Mouse (Mus musculus) B cell, adult 2 months (primary cell): ENCODE data around the gene Minos1.

Experiments
- DNase-seq, 2 experiments: peaks; one replicate each; pipeline ENCODE4 v3.0.0; 2022

Minos1 gene

GRCm38 (mm10) chr4:139057291-139057690, 73.6 kb downstream of the Minos1 start:
- DNase-seq: no peak

DNA sequence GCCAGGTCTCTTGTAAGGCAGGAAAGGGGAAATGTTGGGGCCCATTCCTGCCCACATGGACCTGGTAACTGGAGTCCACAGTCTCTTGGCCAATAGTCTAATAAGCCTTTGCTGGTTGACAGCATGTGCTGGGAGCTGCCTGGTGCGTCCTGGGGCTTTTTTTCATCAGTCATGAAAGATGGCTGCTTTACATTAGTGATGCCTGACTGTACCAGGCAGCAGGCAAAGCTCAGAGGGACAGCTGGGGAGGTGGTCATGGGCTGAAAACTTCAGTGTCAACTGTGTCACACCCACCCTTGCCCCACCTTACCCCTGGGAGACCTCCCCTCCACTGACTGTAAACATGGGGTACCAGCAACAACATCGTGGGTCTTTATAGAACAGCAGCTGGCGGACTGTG, 75.2 kb downstream of the Minos1 start:
- DNase-seq: no peak

GRCm38 (mm10) chr4:139055336-139055735, 75.6 kb downstream of the Minos1 start:
- no peak for DNase-seq

DNA sequence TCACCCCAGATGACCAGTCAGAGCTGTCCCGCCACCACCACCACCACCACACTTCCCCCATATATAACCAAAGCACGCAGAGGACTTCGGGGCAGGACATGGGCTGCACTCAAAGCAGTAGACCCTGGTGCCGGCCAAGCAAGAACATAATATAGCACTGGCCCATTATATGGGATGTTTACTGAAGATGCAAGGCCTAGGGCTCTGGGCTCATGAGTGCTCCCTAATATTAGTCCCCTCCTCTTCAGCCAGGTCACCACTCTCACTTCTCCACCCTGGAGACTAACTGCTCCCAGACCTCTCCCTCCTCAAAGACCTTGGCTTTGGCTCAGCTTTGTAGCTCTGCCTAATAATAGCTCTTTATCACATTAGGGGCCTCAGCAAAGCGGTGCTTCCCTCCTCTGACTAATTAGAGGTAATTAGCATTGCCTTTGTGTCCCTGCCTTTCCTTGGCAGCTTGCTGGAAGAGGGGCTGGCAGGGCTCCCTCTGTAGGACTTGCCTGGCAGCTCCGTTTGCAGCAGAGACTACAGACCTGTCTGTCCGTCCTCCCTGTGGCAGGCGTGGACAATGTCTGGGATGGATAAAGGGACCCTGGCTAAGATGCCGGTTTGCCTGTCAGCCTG, 76.5 kb downstream of the Minos1 start:
- no peak for DNase-seq

- DNase-seq: no peak
Measured at GRCm38 (mm10) chr4:139053391-139053790, 77.5 kb downstream of the Minos1 start.

- no peak for DNase-seq
Measured at GRCm38 (mm10) chr4:139052796-139053195, 78.1 kb downstream of the Minos1 start.
